Mouse (Mus musculus): Measurements from ENCODE around the gene Gm28360. TPM values are rescaled to one million over a fixed set of nuclear protein-coding genes. Genes with fewer than 3 reads are reported as not detected.
"Not testable (repeated sequence)": the region's sequence is repeated elsewhere in the genome, so short reads cannot be mapped to it uniquely, and the experiment has no call there.

Gene Gm28360
- not detected in 2 replicates for polyA plus RNA-seq (2016; fragmentation: Nextera tagmentation; extraction: Ambion mirVana)

- not testable (repeated sequence) for H3K36me3 ChIP-seq (replicated peaks); ATAC-seq (ENCODE audit: low FRiP score); H3K4me2 ChIP-seq; H3K27me3 ChIP-seq; H3K9ac ChIP-seq; H3K4me3 ChIP-seq (replicated peaks); H3K27ac ChIP-seq; H3K9me3 ChIP-seq; H3K4me1 ChIP-seq
- whole genome bisulfite sequencing, result 72% methylated on average over 5 of the region's 5 CpGs
Observed at GRCm38 (mm10) chr1:117829781-117830180, at the start of gene Gm28360. TSS of gene Gm28360 (plus strand) at chr1:117830081.

DNA sequence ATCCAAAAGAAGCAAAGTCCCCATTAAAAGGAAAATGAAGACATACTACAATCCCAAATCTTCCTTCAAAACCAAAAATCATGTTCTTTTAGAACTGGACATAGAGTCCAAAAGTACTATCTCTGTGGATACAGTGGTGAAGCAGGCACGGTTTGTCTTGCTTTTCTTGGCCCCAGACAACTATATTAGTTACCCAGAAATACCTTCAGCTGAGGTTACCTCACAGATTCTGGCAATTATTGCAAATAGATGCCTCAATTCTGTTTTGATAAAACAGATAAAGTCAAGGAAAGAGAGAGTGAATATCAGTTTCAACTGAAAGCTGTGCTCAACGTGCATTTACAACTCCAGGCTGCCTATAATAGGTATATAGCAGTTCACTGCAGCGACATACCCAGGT is 49.0 kb upstream of the Gm28360 start, which contains the start of gene B020011L13Rik:
B020011L13Rik (plus strand) TSS at position 301 of the 400 bp plus-strand sequence.
- not testable (repeated sequence) for H3K4me2 ChIP-seq; H3K9me3 ChIP-seq; H3K9ac ChIP-seq; H3K4me3 ChIP-seq (replicated peaks); ATAC-seq (ENCODE audit: low FRiP score); H3K27me3 ChIP-seq; H3K4me1 ChIP-seq; H3K27ac ChIP-seq; H3K36me3 ChIP-seq (replicated peaks)
- WGBS, result 65% methylated on average over 3 of the region's 3 CpGs

GRCm38 (mm10) chr1:117816271-117816670 is 13.6 kb upstream of the Gm28360 start:
- not testable (repeated sequence) for H3K9ac ChIP-seq; H3K4me2 ChIP-seq; H3K4me1 ChIP-seq; H3K4me3 ChIP-seq (replicated peaks); ATAC-seq (ENCODE audit: low FRiP score); H3K27me3 ChIP-seq; H3K27ac ChIP-seq; H3K9me3 ChIP-seq; H3K36me3 ChIP-seq (replicated peaks)

DNA sequence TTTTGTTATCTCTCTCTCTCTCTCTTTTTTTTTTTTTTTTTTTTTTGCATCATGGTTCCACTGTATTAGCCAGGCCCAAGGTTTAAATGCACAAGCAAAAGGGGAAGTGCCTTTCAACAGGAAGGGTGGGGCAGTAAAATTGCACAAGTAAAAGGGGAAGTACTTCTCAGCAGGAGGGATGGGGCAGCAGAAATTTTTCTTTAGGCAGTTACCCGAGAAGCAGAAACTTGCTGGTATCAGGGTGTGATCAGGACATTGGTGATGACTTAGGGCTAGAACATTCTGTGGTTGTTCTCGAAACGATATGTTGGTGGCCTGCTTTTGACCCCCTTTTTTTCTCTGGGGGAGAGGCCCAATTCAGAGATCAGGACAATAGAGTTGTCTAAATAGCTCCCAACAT is 21.8 kb downstream of the Gm28360 start:
- H3K27me3 ChIP-seq; H3K4me2 ChIP-seq; H3K27ac ChIP-seq; H3K4me1 ChIP-seq; ATAC-seq (ENCODE audit: low FRiP score); H3K9ac ChIP-seq; H3K9me3 ChIP-seq; H3K36me3 ChIP-seq (replicated peaks); H3K4me3 ChIP-seq (replicated peaks): not testable (repeated sequence)
- WGBS, result 91% methylated on average over 3 of the region's 3 CpGs

Other genes starting within 250 kb of the Gm28360 start
- not detected in 2 replicates for gene Gm28363, start 132.9 kb upstream of the Gm28360 start, polyA plus RNA-seq (2016; fragmentation: Nextera tagmentation; extraction: Ambion mirVana)
- not detected in 2 replicates for gene B020011L13Rik, start 48.9 kb upstream of the Gm28360 start, polyA plus RNA-seq (2016; fragmentation: Nextera tagmentation; extraction: Ambion mirVana)
- gene Gm28168, start 97.9 kb downstream of the Gm28360 start, polyA plus RNA-seq (2016; fragmentation: Nextera tagmentation; extraction: Ambion mirVana), result not detected in 2 replicates
- gene Gm7145, start 135.9 kb downstream of the Gm28360 start, polyA plus RNA-seq (2016; fragmentation: Nextera tagmentation; extraction: Ambion mirVana), result not detected in 2 replicates

Data from forebrain, embryonic 12.5 days (tissue).